Mouse (Mus musculus): Measurements from ENCODE around the gene Gm5127.

The Gm5127 gene

GRCm38 (mm10) chrX:106582886-106583285 is at the start of gene Gm5127:
Gene Gm5127 (plus strand): TSS chrX:106583186.
- DNase-seq, result no peak

DNA sequence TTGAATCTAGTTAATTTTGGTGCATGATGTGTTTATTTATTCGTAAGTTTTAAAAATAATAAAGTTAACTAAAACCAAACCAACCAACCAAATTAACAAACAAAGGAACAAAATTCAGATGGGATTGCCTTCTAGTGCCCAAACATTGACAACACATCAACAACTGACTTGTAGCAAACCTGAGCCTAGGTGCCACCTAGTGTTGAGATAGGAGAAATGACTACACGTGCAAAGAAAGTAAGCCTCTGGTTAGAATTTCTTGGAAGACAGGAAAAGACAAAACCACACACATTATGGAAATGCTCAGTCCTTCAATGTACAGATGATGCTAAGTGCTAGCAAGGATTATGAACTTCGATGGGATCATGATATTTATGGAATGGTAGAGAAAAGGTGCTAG is 46.6 kb upstream of the Gm5127 start:
- no peak for DNase-seq

GRCm38 (mm10) chrX:106555457-106555856 is 27.5 kb upstream of the Gm5127 start:
- DNase-seq, result no peak

GRCm38 (mm10) chrX:106578966-106579365 is 4.0 kb upstream of the Gm5127 start:
- no peak for DNase-seq

DNA sequence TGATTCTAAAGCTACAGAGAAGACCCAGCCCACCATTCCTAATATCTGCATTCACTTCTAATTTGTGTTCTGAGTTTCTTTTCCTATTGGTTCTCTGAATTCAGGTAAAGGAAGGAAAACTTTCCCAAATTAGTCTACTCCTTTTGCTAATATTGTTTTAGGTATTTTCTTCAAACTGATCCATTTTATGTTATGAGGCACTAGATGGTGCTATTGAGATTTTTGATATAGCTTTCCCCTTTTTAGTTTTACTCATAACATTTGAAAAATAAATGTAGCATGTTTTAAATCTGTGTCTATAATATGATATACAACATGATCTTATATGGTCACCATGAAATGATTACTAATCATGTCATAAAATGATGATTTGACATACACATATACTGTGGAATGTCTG is 2.6 kb upstream of the Gm5127 start:
- DNase-seq, result no peak

GRCm38 (mm10) chrX:106582197-106582596 is 789 bp upstream of the Gm5127 start:
- DNase-seq, result no peak

GRCm38 (mm10) chrX:106593914-106594313 is 10.9 kb downstream of the Gm5127 start:
- no peak for DNase-seq

DNA sequence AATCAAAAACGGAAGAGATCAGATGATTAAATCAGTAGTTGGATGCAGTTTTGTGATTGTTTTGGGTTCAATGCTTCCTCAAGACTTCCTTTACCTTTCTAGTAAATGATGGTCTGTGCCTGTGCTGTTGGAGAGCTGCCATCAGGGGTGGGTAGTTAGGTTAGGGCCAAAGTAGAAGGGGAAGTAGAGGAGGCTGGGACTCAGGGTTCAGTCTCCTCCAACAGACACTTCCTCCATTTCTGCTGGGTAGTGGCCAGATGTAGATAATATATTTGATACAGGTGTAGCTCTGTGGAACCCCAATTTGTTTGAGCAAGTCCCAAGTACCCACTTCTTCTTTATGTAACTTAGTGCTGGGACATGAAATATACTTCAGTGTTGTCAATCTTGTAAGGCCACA is 12.9 kb downstream of the Gm5127 start:
- DNase-seq, result no peak

DNA sequence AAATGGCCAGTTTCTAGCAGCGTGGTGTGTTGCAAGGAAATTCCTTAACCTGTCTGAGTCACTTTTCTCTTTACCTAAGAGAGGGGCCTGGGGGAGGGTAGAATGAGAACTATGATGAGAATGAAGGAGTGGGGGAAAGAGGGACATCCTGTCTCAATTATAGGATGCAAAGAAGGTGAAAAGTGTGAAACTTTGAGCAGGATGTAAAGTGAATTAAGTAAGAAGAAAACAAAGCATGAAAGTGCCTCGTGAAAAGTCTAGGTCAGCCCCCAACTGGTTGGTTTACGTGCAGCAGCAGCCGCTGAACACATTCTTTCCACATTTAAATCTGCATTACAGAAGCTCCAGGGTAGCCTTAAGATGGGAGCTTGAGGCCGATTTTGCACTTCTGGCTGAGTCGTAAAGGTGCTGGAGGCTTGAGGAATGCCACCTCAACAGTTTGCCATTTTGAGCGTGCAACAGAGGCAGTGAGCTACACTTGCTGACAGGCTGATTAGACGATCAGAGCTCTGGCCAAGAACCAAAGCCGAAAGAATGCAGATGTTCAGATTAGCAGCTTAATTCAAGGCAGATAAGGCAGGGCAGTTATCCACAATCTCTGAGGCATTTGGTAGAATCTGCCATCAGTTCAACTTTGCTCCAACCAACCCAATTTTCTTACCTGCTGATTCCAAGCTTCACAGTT is 19.7 kb downstream of the Gm5127 start:
- no peak for DNase-seq

DNA sequence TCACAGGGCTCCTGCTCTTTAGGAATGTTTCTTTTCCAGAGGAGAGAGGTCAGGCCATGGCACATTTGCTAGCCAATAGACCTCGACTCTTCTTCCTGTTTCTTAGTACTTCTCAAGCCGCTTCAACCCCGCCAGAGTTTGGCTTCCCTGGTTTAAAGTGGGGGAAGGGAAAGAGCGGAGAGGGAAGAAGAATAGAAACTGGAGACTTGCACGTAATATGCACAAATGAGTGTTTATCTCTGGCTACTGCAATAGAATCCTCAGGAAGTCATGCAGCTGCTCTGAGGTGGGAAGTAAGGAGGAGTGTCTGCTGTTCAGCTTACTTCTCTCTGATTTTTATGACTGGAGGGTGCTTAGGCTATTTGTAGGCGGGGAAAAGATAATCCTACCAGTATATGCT is 20.4 kb downstream of the Gm5127 start, which contains the start of gene Cysltr1:
Cysltr1 (minus strand) TSS at position 294 of the 400 bp plus-strand sequence.
- DNase-seq, result no peak

DNA sequence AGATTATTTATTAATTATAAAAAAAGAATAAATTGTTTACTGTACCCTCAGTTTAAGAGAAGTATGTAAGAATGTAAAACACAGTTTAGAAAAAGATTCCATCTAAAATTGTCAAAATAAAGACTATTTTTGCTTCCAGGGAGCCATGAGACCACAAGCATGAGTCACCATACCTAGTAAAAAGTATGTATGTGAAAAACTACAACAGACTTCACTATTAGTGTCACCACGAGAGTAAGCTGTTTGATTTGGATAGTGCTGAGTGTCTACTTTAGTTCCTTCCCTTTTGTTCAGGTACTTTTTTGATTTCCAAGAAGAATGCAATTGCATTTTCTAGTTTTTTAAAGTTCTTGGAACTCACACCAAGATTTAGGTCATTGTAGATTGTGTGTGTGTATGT is 39.5 kb downstream of the Gm5127 start:
- no peak for DNase-seq

- DNase-seq, result no peak
Observed at GRCm38 (mm10) chrX:106623667-106624066, 40.7 kb downstream of the Gm5127 start.

GRCm38 (mm10) chrX:106628514-106628913 is 45.5 kb downstream of the Gm5127 start:
- DNase-seq, result no peak

GRCm38 (mm10) chrX:106633543-106633942 is 50.6 kb downstream of the Gm5127 start:
- no peak for DNase-seq

GRCm38 (mm10) chrX:106634799-106635541 is 52.0 kb downstream of the Gm5127 start:
- DNase-seq, result no peak

DNA sequence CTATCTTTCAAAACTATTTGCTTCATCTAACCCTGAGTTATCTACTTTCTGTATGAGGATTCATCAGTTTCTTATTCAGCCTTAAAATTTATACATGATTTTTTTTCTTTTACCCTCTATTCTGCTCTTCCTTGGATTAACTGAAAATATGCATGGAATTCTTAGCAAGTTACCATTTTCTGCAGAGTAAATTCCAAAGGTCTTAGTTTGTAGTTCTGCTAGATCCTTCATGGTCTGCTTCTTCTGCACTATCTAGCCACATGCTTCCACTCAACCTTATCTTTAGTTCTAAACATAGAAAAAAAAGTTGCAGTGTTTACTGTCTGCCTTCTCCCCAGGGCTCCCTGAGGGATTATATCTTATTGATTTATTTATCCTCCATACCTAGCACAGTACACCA is 79.1 kb downstream of the Gm5127 start:
- no peak for DNase-seq

DNA sequence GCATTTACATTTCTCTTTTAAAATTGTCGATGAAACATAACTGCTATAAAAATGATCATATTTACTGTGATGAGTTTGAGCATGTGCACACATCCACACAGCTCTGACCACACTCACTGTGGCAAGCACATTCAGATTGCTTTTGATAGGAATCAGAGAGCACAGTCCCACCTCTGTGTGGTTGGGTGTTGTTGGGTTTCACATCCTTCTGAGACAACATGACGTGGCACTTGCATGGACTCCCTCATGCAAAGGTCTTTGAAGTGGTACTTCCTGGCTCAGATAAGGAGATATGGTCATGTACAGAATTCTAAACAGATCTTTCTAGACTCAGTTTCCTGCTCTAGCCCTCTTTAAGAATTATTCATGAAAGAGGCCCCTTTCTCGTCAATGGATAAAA is 121.6 kb downstream of the Gm5127 start:
- no peak for DNase-seq

GRCm38 (mm10) chrX:106717160-106717559 is 134.2 kb downstream of the Gm5127 start:
- no peak for DNase-seq

- DNase-seq, result no peak
Observed at GRCm38 (mm10) chrX:106742241-106742640, 159.3 kb downstream of the Gm5127 start.

DNA sequence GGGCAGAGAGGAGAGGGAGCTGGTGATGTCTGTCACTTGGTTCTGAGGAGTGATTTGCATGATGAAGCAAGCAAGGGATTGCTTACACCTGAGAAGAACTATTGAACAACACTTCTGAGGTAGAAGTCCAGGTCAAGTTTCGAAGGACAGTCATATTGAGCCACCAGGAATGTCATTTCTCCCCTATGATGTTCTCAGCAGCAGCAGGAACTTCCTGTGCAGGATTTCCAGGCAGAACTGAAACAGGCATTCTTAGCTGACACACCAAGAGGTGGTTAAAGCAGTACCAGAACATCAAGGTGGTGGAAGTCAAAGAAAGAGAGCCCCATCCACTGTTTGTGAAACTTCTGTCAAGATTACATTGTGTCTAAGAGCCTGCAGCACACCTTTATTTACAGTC is 172.3 kb downstream of the Gm5127 start:
- DNase-seq, result no peak

Measured in cerebellum, postnatal 25 days (tissue).